Mouse (Mus musculus) cerebellum, adult 2 months (tissue): Measurements from ENCODE around the gene Lyl1.

Experiments
- CTCF ChIP-seq: fragments of 200-500 bp; IDR thresholded peaks from 2 replicates; pipeline ENCODE4 v1.5.1; 2011; ENCODE audit warnings: low read depth, mild to moderate bottlenecking, control low read depth, low read length, moderate library complexity, borderline replicate concordance; ENCODE audit not compliant: insufficient read depth
- POLR2A ChIP-seq: fragments of 200-500 bp; IDR thresholded peaks from 2 replicates; pipeline ENCODE4 v1.6.1; 2011; ENCODE audit warnings: low read length, control low read depth, borderline replicate concordance; ENCODE audit not compliant: insufficient read depth

GRCm38 (mm10) chr8:84656641-84657126, 44.6 kb upstream of the Lyl1 start:
- TF ChIP-seq CTCF = no peak
- no peak for TF ChIP-seq POLR2A
